Mouse (Mus musculus): ENCODE measurements around the gene Gm9999.

The Gm9999 gene

DNA sequence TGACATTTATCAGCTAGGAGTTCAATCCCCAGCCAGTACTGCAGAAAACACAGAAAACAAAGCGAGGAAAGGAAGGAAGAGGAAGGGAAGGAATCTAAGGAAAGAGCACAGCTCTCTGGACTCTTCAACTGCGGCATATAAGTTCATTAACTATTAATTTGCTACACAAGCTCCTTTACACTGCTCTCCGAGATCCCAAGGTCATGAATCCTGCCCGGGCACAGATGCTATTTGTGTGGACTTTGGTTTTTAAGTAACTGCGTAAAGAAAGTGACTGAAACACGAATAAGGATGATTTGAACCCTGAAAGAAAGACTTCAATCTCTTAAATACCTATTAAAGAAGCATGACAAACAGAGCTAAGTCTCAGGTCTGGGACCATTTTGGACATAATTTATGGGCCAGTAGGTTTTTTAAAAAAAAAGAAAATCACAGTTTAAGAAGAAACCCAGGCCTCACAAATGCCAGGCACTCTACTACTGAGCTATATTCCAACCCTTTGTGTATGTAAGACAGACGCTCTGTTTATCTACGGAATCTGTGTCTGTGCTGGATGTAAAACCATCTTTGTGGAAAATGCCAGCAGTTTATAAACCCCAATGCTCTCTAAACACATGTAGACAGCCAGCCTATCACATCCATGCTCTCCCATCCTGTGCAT, 16.7 kb downstream of the Gm9999 start:
- DNase-seq (ENCODE audit: low spot score in 2 of 2) = no peak

DNA sequence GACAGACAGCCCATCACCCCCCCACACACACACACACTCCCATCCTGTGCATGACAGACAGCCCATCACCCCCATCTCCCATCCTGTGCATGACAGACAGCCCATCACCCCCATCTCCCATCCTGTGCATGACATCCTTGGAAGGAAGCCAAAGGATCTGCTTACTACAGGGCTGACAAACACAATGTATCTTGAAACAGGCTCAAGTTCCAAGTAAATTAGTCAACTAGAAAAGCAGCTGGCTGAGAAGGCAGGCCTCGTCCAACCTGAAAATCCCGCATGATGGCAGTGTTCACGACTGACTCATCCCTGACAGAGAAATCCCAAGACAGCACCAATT, 17.2 kb downstream of the Gm9999 start:
- peak in 1 of 2 experiments; percentile 32 for DNase-seq (ENCODE audit: low spot score in 2 of 2)

DNA sequence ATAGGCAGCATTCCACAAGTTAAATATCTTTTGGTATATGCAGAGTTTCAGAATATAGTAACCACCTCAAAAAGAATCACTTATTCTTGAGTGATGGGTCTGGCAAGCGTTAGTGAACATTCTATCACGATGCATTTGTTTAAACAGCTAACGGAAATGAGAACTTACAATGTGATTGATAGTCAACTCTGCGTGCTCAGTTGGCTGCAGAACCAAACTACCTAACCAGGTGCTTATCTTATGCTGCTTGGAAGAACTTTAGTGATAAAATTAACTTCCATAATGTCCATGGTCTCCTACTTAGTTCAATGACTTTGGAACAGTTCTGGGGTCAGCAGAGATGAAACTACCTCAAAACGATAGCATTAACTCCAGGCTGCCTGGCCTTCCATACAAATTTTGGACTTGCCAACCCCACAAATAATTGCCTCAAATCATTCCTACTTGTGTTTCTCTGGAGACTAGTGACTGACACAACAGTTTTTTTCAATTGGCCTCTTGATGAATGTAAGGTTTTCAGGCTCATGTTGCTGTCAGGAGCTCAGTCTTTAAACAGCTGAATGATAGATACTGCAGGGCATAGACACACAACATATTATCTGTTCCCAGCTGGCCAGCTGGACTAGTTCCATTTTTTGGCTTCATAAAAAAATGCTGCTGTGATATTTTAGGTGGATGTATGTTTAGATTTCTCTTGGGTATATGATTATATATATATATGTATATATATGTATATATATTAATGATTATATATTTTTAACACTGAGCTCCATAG, 17.9 kb downstream of the Gm9999 start:
- peak in 1 of 2 experiments; percentile 9 for DNase-seq (ENCODE audit: low spot score in 2 of 2)

DNA sequence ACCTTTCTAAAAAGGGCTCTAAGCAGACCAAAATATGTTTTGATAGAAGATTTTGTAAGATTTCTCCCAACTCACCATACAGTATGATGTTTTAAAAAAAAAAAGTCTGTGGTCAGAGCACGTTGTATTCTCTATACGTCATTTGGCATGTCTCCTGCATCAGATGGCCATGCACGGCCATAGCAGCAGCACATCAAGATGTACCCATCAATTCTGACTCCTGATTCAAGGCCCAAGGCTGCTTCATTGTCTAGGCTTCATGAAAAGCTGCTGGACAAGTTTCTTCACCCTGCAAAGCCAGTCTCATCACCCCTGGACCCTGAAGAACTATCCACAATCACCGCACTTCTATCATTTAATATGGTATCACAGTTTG, 18.5 kb downstream of the Gm9999 start:
- no peak for DNase-seq (ENCODE audit: low spot score in 2 of 2)

DNA sequence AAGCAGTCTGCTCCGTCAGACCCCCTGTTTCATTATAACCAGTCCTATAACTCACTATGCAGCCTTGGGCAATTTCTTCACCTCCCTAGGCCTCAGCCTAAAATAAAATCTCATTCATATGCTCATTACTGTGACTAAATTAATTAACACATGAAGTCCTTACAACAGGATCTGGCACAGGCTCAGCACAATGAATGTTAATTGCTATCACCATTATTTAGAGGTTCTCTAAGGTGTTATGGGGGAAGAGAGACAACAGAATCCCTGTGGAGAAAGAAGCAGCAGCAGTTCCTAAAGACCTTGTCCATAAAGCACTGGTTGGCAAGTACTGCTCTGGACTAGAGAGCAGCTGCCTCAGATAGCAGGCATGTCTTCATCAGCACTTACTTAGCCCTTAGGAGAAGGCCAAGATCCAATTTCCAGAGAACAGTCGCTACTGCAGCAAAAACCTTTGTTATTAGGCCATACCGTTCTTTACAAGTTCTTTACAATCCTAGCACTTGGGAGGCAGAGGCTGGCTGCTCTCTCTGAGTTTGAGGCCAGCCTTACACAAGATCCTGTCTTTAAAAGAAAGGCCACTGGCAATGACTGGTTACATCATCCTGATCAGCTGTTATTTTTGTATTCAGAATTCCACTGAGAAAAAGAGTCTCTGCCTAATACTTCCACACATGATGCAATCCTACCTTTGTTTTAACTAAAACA, 20.2 kb downstream of the Gm9999 start:
- DNase-seq (ENCODE audit: low spot score in 2 of 2) = no peak

DNA sequence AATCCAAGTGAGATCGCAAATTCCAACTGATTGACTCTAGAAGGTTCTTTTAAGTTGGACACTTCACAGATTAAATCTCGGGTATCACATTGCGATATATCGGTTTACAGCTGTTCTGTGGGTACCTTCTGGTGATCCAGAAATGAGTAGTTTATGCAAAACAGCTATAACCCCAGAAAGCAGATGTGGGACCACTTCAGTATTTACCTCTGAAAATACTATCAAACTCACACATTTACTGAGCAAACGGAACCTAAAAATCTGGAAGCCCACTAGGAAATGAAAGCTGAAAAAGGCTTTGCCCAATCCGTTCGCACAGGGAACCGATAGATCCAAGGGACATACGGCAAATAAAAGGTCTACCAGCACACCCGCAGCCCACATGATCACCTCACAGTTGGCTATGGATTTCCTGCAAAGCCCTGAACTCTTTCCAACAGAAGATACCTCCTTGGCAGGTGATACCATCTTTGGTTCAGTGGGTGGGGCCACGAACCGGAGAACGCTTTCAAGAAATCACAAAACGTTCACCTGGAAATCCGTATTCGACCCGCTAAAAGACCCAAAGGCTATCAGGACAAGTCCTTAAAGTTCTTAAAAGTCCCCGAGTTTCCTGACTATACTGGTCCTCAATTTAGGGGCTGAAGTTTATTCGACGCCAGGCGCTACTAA, 23.9 kb downstream of the Gm9999 start:
- DNase-seq (ENCODE audit: low spot score in 2 of 2) = peak in 1 of 2 experiments; percentile 19

DNA sequence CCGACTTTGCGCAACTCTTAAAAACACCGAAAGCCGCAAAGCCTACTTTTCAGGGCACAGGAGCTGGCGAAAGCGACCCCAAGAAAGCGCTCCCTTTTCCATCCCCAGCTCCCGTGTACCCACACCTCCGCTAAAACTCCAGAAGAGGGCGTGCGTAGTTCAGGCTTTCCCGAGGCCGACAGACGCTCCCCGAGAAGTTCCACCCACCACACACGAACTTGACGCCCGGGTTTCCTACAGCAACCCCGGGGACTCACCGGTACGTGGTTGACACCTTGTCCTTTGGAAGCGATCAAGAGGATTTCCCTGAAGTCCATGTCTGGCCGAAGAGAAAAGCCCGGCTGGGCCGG, 24.4 kb downstream of the Gm9999 start:
- no peak for DNase-seq (ENCODE audit: low spot score in 2 of 2)

DNA sequence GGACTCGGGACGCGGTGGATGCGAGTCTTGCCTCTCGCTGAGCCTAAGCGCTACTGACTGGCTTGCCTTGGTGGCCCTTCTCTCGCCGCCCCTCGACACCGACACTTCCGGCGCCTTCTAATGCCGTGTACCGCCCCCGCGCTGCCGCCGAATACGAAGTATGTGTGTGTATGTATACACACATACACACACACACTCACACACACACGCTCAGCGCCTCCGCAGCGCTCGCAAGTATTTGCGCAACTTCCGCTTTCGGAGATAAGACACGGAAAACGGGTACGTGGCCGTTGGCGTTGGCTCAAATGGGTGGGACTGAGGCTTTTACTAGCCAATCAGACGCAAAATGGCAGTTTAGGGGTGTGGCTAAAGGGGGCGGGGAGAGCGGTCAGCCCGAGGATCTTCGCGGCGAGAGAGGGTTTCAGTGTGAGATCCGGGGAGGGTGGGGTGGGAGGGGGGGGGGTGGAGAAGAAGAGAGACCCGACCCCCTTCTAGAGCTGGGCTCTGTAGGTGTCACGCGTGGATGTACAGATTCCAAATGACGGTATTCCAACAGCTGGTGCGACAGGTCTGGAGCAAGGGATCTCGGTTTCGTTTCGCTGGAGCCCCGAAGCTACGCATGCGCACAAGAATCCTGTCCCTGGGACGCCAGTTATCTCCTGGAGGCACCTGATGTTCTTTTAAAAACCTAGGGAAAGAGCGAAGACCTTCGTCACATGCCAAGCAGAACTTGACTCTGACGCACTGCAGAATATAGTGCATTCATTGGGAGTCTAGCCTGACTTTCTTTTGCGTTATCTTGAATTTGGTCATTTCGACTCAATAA, 25.0 kb downstream of the Gm9999 start, which contains the start of gene Spty2d1:
Gene Spty2d1, minus strand, starts transcription at position 244 of the 826 bp plus-strand sequence.
- DNase-seq (ENCODE audit: low spot score in 2 of 2) = peak; percentile 99 to 100

DNA sequence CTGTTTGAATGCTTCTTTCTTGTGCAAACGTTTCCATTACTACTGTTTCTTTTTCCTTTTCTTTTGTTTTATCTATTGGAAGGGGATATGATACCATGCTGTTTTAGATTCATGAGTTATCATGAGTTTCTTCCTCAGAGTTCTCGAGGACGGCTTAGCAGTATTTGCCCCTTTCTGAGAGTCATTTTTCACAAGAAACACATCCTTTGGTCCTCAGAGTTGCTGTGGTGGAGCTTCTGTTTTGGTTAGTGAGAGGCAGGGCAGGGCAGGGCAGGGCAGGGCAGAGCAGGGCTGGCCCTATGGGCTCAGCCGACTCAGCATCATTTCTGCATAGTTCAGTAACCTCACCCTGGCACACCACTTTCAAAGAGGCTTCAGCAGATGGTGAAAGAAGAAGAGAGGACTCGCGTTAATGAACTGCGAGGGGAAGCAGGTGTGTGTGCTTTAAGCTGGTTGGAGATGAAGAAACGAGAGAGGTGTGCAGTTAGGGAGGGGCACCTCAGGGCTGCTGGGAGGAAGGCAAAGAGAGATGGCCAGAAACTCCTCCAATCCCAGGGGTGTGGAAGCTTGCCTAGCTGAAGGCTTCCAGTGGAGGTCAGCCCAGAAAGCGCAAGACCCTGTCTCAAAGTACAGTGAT, 29.9 kb downstream of the Gm9999 start:
- peak in 1 of 2 experiments; percentile 12 for DNase-seq (ENCODE audit: low spot score in 2 of 2)

DNA sequence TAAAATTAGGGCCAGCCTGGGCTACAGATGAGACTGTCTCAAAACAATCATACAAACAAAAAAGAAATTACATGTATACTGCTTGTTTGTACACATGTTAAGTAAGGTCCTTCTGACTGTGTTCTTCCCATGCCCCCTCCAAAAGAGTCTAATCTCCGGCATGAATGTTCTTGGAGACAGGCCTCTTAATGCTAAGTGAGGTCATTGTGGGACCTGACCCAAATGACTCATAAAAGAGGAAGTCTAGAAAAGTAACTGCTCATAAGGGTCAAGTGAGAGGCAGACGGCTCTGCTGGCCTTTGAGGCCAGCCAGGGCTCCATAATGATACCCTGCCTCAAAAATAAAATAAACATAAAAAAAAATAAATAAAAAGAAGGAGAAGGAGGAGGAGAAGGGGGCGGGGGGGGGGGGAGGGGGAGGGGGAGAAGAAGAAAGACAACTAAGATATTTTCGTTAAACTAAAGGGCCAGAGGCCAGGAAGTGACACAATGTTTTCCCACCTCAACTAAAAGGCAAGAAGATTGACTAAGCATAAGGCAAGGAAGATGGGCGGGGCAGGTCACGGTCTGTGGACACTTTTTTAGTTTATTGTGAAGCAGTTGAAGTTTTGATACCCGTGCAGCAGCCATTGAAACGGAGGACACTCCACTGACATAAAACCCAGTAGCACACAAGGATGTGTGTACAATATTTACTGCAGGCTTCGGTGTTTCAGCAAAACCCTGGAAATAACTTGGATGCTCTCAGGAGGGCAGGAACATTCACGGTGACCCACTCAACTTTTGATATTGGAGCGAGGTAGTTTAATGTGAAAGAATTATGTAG, 31.4 kb downstream of the Gm9999 start:
- DNase-seq (ENCODE audit: low spot score in 2 of 2) = peak in 1 of 2 experiments; percentile 16

DNA sequence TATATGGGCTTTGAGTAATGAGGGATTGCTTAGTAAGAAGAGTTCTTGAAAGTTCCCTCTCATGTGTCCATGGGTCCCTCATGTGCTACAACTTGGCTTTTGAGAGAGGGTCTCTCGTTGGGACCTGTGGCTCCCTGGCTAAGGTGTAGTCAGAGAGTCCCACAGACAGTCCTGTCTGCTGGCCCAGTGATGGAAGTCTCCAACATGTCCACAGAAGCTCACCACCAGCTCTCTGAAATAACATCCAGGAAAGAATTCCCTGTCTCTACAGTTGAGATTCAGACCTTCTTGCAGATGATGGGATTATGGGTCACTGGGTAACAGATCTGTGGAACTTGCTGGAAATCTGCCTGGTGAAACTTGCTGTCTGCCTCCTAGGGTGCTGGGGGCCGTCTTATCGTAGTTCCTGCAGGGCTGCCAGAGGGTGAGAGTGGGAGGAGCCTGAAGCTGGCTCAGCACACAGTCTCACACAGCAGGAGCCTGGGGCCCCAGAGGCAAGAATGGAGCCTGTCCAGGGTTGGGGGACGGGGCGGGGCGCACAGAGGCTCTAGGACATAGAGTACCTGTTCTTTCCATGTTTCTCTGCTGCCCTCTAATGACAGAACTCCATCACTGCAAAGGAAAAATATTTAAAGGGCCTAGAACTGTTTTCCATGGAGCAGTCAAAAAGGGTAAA, 32.1 kb downstream of the Gm9999 start:
- DNase-seq (ENCODE audit: low spot score in 2 of 2) = peak; percentile 83 to 85

DNA sequence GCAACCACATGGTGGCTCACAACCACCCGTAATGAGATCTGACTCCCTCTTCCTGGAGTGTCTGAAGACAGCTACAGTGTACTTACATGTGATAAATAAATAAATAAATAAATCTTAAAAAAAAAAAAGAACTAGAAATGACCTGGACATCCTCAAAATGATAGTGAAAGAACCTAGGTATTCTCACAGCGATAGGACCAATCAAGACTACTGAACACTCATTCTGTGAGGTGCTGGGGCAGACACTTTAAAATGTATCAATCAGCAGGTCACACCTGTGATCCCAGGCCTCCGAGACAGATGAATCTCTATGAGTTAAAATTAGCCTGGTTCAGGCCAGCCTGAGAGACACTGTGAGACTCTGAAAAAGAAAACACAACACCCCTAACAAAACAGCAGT, 33.2 kb downstream of the Gm9999 start:
- peak in 1 of 2 experiments; percentile 2 for DNase-seq (ENCODE audit: low spot score in 2 of 2)

DNA sequence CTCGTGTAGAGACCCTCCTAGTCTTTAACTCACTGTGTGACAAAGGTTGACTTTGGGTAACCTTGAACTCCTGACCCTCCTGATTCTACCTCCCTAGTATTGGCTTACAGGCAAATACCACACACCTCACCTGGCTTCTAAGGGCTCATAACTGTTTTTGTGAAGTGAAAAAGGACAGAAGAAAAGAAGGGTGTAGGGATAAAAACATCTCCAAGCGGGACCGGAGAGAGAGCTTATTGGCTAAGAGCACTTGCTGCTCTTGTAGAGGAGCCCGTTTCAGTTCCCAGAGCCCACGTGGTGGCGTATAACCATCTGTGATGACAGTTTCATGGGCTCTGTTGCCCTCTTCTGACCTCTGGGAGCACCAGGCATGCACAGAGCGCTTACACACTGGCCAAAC, 33.8 kb downstream of the Gm9999 start:
- DNase-seq (ENCODE audit: low spot score in 2 of 2) = peak in 1 of 2 experiments; percentile 12

DNA sequence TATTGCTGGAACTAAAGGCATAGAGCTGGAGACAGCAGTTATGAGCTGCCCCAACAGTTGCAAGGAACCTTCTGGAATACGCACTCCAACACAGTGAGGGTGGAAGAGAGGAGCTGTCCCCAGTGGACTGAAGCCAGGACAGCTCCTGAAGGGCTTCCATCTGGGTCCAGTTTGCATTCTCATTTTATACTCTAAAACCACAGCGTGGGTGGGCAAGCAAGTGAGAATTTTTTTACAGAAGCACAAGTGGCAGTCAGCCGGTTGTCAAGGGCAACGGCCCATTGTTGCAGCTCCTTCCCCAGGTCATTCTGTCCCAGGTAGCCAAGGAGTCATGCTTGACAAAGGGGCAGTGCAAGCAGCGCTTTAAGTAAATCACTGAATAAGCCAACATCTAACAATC, 36.3 kb downstream of the Gm9999 start:
- DNase-seq (ENCODE audit: low spot score in 2 of 2) = peak; percentile 69 to 83

DNA sequence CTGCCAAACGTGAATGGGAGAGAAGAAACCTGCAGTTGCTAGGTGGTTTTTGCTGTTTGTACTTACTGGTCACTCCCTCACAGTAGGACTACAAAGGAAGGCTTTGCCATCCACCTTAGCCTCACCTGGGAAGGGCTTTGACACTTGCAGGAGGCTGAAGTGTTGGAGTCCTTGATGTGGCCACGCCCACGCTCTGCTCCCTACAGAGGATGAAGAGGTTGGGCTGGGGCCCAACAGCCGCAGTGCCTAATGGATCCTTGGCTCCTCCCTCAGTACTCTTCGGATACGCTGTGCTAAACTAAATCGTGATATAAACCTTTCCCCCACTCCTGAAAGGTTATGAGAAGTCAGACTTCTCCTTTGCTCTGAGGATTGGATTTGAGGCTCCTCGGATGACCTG, 37.6 kb downstream of the Gm9999 start:
- no peak for DNase-seq (ENCODE audit: low spot score in 2 of 2)

DNA sequence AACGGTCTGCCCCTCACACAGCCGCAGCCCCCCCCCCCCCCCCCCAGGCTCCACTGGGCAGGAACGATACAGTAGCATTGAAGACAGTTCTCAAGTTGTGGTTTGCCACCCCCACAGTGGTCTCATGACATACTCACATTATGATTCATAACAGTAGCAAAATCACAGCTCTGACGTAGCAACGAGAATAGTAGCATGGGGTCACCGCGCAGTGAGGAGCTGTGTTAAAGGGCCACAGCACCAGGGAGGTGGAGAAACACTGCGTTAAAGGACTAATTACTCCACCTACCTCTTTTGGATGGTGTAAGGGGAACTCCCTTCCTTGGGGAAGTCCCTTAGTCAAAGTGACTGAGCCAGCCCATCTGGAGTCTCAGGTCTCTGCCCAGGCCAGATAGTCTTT, 39.1 kb downstream of the Gm9999 start:
- no peak for DNase-seq (ENCODE audit: low spot score in 2 of 2)

DNA sequence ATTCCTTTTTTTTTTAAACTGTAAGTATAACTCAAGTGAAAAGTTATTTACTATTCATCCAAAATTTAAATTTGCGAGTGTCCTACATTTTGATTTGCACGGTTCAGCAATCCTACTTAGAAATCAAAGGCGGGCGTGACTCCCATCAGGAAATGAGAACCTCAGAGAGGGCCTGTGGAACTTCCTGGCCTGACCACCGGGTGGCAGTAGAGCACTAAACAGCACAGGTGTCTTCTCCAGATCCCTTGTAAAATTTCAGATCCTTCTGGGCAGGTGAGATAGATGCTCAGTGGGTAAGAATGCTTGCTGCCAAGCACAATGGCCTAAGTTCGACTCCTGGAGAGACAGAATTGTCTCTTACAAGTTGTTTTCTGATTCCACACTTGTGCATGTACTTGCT, 40.1 kb downstream of the Gm9999 start:
- peak; percentile 81 to 91 for DNase-seq (ENCODE audit: low spot score in 2 of 2)

DNA sequence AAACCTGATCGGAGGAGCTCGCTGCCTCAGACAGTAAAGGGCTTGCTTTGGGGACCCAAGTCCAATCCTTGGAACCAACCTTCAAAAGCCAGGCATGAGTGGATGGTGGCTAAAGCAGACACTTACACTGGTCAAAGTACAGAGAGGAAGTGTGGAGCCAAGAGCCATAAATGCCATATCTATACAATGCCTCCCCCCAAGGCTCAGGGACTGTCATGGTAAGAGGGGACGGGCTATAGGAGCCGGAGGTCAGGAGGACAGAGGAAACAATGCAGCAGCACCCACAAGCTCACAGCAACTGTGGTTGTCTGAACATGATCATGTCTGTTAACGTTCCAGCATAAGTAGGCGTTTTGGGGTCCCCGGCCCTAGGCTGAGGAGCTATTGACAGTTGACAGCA, 41.1 kb downstream of the Gm9999 start:
- DNase-seq (ENCODE audit: low spot score in 2 of 2) = no peak

DNA sequence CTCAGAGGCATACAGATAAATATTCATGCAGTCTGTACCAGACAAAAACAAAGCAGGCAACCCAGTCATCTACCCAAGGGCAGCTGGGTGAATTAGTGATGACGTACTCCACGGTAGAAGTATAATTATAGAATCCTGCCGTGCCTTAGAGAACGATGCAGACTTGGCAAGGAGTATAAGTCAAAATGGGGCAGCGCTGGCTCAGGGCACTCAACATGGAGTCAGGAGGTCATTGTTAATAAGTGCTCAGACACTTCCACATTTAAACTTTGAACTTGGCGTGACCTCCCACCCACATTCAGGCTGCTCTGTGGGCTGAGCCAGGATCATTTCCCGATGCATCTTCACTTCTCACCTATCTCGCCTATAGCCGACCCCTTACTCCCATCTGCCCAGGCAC, 42.0 kb downstream of the Gm9999 start:
- DNase-seq (ENCODE audit: low spot score in 2 of 2) = no peak

All from right cerebral cortex, postnatal 10 days (tissue).